8 mouse cellular contexts compared by ENCODE assay signal in genomic region chr7:128611799-128612411, GRCm38 (mm10). TPM values are rescaled to one million over a fixed set of nuclear protein-coding genes. Genes with fewer than 3 reads are reported as not detected.
DNase-seq lines count a peak whose midpoint lies in the region; ATAC-seq lines count a peak whose summit lies in the region.

No protein-coding gene starts in this region.

- no peaks in the 10 kb centered on the region for H3K27me3 ChIP-seq in lung, embryonic 15.5 days
- no peaks in the 10 kb centered on the region for H3K27me3 ChIP-seq in erythroblast, embryonic 14.5 days (ENCODE audit: control insufficient read depth)
- H3K27me3 ChIP-seq in midbrain, embryonic 11.5 days (ENCODE audit: control insufficient read depth, insufficient read depth, low read length): no peaks in the 10 kb centered on the region

- no peaks in the 10 kb centered on the region for H3K36me3 ChIP-seq in lung, embryonic 15.5 days
- no peaks in the 10 kb centered on the region for H3K36me3 ChIP-seq in erythroblast, embryonic 14.5 days (ENCODE audit: control insufficient read depth)
- H3K36me3 ChIP-seq in midbrain, embryonic 11.5 days (ENCODE audit: control insufficient read depth, insufficient read depth, low read length): no peaks in the 10 kb centered on the region

- H3K4me2 ChIP-seq in lung, embryonic 15.5 days: peak overlapping the region; percentile 91
- H3K4me2 ChIP-seq in midbrain, embryonic 11.5 days: peak overlapping the region; percentile 87

- no peak for ATAC-seq in lung, embryonic 15.5 days (ENCODE audit: borderline replicate concordance, extremely low read depth, low FRiP score, low TSS enrichment)
- no peak; the same call in 1 of the 2 replicates for ATAC-seq in midbrain, embryonic 11.5 days (ENCODE audit: low FRiP score)

- DNase-seq in lung, adult 18-20 months: no peak
- peak; percentile 53 for DNase-seq in kidney, adult 18-20 months
- peak; percentile 92 for DNase-seq in midbrain, embryonic 11.5 days (ENCODE audit: low spot score, missing footprints)
- no peak for DNase-seq in thymus, adult 18-20 months
- no peak for DNase-seq in thymus, postnatal 25 days
- no peak for DNase-seq in natural killer cell, adult 2 months (ENCODE audit: low spot score in 2 of 2)

- H3K4me1 ChIP-seq in lung, embryonic 15.5 days: 0 out of 2 replicates have a peak, but pooled peaks cover 7% of the 10 kb centered on the region
- H3K4me1 ChIP-seq in erythroblast, embryonic 14.5 days (ENCODE audit: control insufficient read depth): peaks cover 31% of the 10 kb centered on the region
- 0 out of 2 replicates have a peak, but pooled peaks cover 2% of the 10 kb centered on the region for H3K4me1 ChIP-seq in midbrain, embryonic 11.5 days (ENCODE audit: control insufficient read depth, insufficient read depth, low read length)

- H3K9me3 ChIP-seq in lung, embryonic 15.5 days: no peaks in the 10 kb centered on the region
- no peaks in the 10 kb centered on the region for H3K9me3 ChIP-seq in erythroblast, embryonic 14.5 days (ENCODE audit: control insufficient read depth, low read length)
- no peaks in the 10 kb centered on the region for H3K9me3 ChIP-seq in midbrain, embryonic 11.5 days (ENCODE audit: control insufficient read depth, low read length)

- H3K4me3 ChIP-seq in lung, embryonic 15.5 days: peak overlapping the region; percentile 85
- H3K4me3 ChIP-seq in erythroblast, embryonic 14.5 days (replicated peaks): peak overlapping the region; percentile 90
- peak overlapping the region; percentile 80 for H3K4me3 ChIP-seq in midbrain, embryonic 11.5 days (ENCODE audit: low read depth, low read length)

- WGBS in lung, embryonic 15.5 days: 12% methylated on average over 17 of the region's 22 CpGs
- 22% methylated on average over 22 of the region's 22 CpGs for WGBS in midbrain, embryonic 11.5 days

- H3K9ac ChIP-seq in lung, embryonic 15.5 days: peak overlapping the region; percentile 72
- H3K9ac ChIP-seq in midbrain, embryonic 11.5 days (ENCODE audit: low read length): peak overlapping the region; percentile 84

- H3K27ac ChIP-seq in lung, embryonic 15.5 days: peak overlapping the region; percentile 86
- H3K27ac ChIP-seq in midbrain, embryonic 11.5 days (ENCODE audit: low read depth, low read length): peak overlapping the region; percentile 22; the same call in 1 of the 2 replicates

RNA-seq across cellular contexts. Expression of gene Inpp5f, which starts 0.8 kb away (rescaled TPM):
- 16.2 and 17.2 TPM in 2 replicates for polyA plus RNA-seq in lung, embryonic 15.5 days (2015; fragmentation: Nextera tagmentation; extraction: Ambion mirVana)
- 0.02 and 0.05 TPM in 2 replicates for polyA plus RNA-seq in erythroblast, embryonic 14.5 days (2012)
- 115 and 132 TPM in 2 replicates for polyA plus RNA-seq in midbrain, embryonic 11.5 days (2014; fragmentation: Nextera tagmentation; extraction: Ambion mirVana)

Comparison
In these comparisons a context has a peak if more than half of its experiments do, and no peak if none do; other contexts are left out.
1. DNase-seq: peak in kidney, adult 18-20 months (single experiment) and midbrain, embryonic 11.5 days (single experiment); none in lung, adult 18-20 months (0 of 2), thymus, adult 18-20 months (0 of 2), thymus, postnatal 25 days (single experiment) and natural killer cell, adult 2 months (0 of 2).
2. RNA of gene Inpp5f, which starts 0.8 kb away (polyA plus RNA-seq): 115 to 132 TPM in midbrain, embryonic 11.5 days and 16.2 to 17.2 TPM in lung, embryonic 15.5 days; 0.02 to 0.05 TPM in erythroblast, embryonic 14.5 days; every median in the first group is over 10 times any median in the second.
3. Peak in every context shown above with its lines, with median percentiles within 50 percentile points of each other: H3K4me3 ChIP-seq.